Comparison of ENCODE assay signal across 8 mouse cellular contexts in genomic region chr7:105581094-105581703, GRCm38 (mm10). TPM values are rescaled to one million over a fixed set of nuclear protein-coding genes. Genes with fewer than 3 reads are reported as not detected.
DNase-seq lines count a peak whose midpoint lies in the region; ATAC-seq lines count a peak whose summit lies in the region.

Gene Apbb1 (minus strand): TSS chr7:105581653.

- H3K9ac ChIP-seq in hindbrain, embryonic 13.5 days, result peak within 1 kb of the TSS; percentile 92

- peak within 1 kb of the TSS; percentile 71 for H3K4me3 ChIP-seq in hindbrain, embryonic 13.5 days

- H3K9me3 ChIP-seq in hindbrain, embryonic 13.5 days, result no peaks in the 10 kb centered on the region

- no peaks in the 10 kb centered on the region for H3K27me3 ChIP-seq in hindbrain, embryonic 13.5 days

- WGBS in hindbrain, embryonic 13.5 days, result under 1% methylated on average over 31 of the region's 54 CpGs

- ATAC-seq in activated CD4-positive, CD25-positive, alpha-beta regulatory T cell, adult 4 months, result peak; percentile 81
- peak; percentile 94 for ATAC-seq in hindbrain, embryonic 13.5 days (ENCODE audit: low FRiP score)

- peaks cover 44% of the 10 kb centered on the region for H3K4me1 ChIP-seq in hindbrain, embryonic 13.5 days (replicated peaks)

- peak within 1 kb of the TSS; percentile 96 for H3K27ac ChIP-seq in hindbrain, embryonic 13.5 days

- no peaks in the 10 kb centered on the region for H3K36me3 ChIP-seq in hindbrain, embryonic 13.5 days

- peak within 1 kb of the TSS; percentile 73 for H3K4me2 ChIP-seq in hindbrain, embryonic 13.5 days

- DNase-seq in cerebellum, postnatal 4 days (ENCODE audit: low spot score in 2 of 2), result peak; percentile 67 to 89
- DNase-seq in frontal cortex, postnatal 36 days (ENCODE audit: low spot score in 2 of 2), result peak; percentile 81 to 85
- peak; percentile 83 to 84 for DNase-seq in layer of hippocampus, postnatal 36 days
- DNase-seq in lung, postnatal 25 days (ENCODE audit: low spot score), result peak; percentile 79
- peak; percentile 67 for DNase-seq in retina, adult 2 months (ENCODE audit: low read depth, low spot score)
- DNase-seq in thymus, postnatal 36 days, result peak; percentile 54 to 60

RNA-seq across cellular contexts. Expression of gene Apbb1, which starts in this region (rescaled TPM):
- polyA plus RNA-seq in activated CD4-positive, CD25-positive, alpha-beta regulatory T cell, adult 4 months (2017; shearing (Covaris generic)), result 1 to 10 TPM; 3.5 to 4.2 TPM
- 242 and 246 TPM in 2 replicates for polyA plus RNA-seq in hindbrain, embryonic 13.5 days (2015; fragmentation: Nextera tagmentation; extraction: Ambion mirVana)
- total RNA-seq in layer of hippocampus, postnatal 36 days (2021), result 100 to 1,000 TPM; 352 to 385 TPM

Comparison
In these comparisons a context has a peak if more than half of its experiments do, and no peak if none do; other contexts are left out.
1. Peak in every context shown above with its lines: DNase-seq, ATAC-seq, H3K4me3 ChIP-seq and H3K27ac ChIP-seq.
2. RNA of gene Apbb1 (polyA plus RNA-seq): 242 to 246 TPM in hindbrain, embryonic 13.5 days; 3.5 to 4.2 TPM in activated CD4-positive, CD25-positive, alpha-beta regulatory T cell, adult 4 months; every median in the first group is over 10 times any median in the second.